Mouse (Mus musculus): ENCODE measurements around the gene Vps33b.
A peak's percentile ranks its signal among the peaks of the same experiment; 100 is the strongest.
"Not testable (repeated sequence)": the region's sequence is repeated elsewhere in the genome, so short reads cannot be mapped to it uniquely, and the experiment has no call there.

Vps33b gene

GRCm38 (mm10) chr7:80319846-80320496 is 50.5 kb downstream of the Vps33b start:
- DNase-seq, result peak; percentile 45

- DNase-seq, result peak; percentile 42
Observed at GRCm38 (mm10) chr7:80323336-80323735, 53.9 kb downstream of the Vps33b start.

- DNase-seq, result peak; percentile 97
Observed at GRCm38 (mm10) chr7:80324043-80324815, 54.8 kb downstream of the Vps33b start, which contains the start of gene Rccd1. Gene Rccd1, minus strand, starts transcription at chr7:80324454.

- not testable (repeated sequence) for DNase-seq
Observed at GRCm38 (mm10) chr7:80324816-80325119, 55.3 kb downstream of the Vps33b start.

- peak; percentile 53 for DNase-seq
Observed at GRCm38 (mm10) chr7:80325292-80325868, 55.9 kb downstream of the Vps33b start.

GRCm38 (mm10) chr7:80326076-80326475 is 56.6 kb downstream of the Vps33b start:
- peak; percentile 65 for DNase-seq

- peak; percentile 71 for DNase-seq
Observed at GRCm38 (mm10) chr7:80330278-80330677, 60.8 kb downstream of the Vps33b start.

- peak; percentile 41 for DNase-seq
Observed at GRCm38 (mm10) chr7:80331433-80331832, 62.0 kb downstream of the Vps33b start.

- no peak for DNase-seq
Observed at GRCm38 (mm10) chr7:80334848-80335247, 65.4 kb downstream of the Vps33b start.

- no peak for DNase-seq
Observed at GRCm38 (mm10) chr7:80336932-80337331, 67.5 kb downstream of the Vps33b start.

GRCm38 (mm10) chr7:80339371-80339770 is 69.9 kb downstream of the Vps33b start:
- peak; percentile 66 for DNase-seq

- DNase-seq, result peak; percentile 99
Observed at GRCm38 (mm10) chr7:80339793-80340628, 70.6 kb downstream of the Vps33b start.

- DNase-seq, result peak; percentile 81
Observed at GRCm38 (mm10) chr7:80340793-80341192, 71.3 kb downstream of the Vps33b start, which contains the start of gene Unc45a. Gene Unc45a, minus strand, starts transcription at chr7:80341005.
